Mouse (Mus musculus) frontal cortex, postnatal 10 days (tissue): ENCODE data around the gene Cfap97d1.

Experiments used
- DNase-seq, 2 experiments: peaks; one replicate each; pipeline ENCODE4 v3.0.0; 2022; ENCODE audit warnings: low spot score in 2 of 2, mixed read lengths in 1 of 2

Gene Cfap97d1

DNA sequence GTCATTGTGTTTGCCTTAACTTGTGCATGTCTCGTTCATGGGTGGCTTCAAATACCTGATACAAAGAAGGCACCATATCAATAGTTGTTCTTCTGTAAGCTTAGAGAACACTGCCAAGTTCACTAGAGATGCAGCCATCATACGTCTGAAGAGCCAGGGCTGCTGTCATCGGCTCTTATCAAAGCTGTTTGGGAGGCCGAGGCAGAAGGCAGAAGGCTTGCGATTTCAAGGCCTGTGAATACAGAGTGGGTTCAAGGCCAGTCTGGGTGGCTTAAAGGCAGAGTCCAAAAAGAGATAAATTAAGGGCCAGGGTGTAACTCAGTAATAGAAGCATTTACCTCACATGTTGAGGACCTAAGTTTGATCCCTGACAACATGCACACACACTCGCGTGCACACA is 52.3 kb downstream of the Cfap97d1 start:
- no peak for DNase-seq

DNA sequence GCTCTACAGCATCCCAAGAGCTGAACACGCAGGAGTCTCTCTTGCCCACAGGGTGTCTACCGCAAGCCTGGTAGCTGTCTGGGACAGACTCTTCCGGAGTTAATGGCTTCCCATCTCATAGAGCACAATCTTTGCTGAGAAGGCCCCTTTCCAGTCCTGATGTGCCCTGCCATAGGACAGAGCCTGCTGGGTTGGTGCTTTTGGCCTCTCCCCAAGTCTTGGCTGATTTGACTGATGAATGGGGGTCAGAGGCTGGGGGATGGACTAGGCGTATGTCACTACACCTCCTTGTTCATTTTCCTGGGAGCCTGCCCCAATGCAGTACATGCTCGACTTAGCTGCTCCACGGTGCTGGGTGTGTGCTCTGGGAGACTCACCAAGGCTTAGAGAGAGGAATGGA is 53.7 kb downstream of the Cfap97d1 start:
- DNase-seq = no peak

DNA sequence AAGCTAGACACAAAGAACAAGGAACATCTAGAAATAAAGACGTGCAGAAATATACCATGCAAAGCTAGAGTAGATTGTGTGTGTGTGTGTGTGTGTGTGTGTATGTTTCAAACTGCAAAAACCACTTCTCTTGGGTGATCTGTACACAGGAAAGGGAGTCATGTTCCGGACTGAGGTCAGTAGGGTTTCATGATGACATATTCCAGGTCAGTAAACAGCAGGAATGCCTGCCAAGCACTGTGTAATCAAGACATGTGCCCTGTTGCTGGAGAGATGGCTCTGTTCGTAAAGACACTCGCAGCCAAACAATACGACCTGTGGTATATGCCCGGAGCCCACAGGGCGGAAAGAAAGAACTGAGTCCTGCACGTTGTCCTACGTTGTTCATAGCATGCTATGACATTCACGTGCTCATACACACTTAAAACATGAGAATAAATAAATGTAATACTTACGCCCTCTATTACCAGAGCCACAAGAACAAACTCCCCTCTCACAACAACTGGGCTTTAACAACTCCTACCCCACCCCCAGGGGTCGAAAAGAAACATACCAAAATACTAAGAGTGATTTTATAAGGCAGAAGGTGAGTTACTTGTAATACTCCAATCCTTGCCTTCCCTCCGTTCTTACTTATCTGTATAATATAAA is 55.5 kb downstream of the Cfap97d1 start:
- DNase-seq = no peak

DNA sequence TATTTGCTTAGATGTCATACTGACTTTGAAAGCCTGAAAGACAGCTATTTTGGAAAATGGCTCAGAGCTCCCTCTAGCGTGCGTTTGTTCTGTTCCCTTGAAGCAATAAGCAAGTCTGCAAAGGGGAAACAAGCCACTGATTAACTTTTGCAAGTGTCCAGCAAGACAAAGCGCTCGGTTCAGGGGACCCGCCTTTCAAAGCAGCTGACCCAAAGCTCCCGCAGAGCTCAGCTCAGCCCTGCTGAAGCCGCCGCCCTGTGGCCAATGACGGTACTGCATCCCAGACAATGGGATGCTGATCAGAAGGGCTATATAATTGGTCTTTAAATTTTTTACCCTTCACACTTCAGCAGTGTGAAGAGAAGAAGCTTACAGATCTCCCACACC is 56.1 kb downstream of the Cfap97d1 start:
- DNase-seq = peak; percentile 39 to 65

- no peak for DNase-seq
Observed at GRCm38 (mm10) chr11:102040646-102041045, 56.6 kb downstream of the Cfap97d1 start.

- DNase-seq = no peak
Observed at GRCm38 (mm10) chr11:102041350-102041949, 57.4 kb downstream of the Cfap97d1 start, which contains the start of gene Cd300lg. Gene Cd300lg (plus strand): TSS chr11:102041509.
